Mouse (Mus musculus) megakaryocyte, embryonic 14.5 days (primary cell): ENCODE data around the gene Pcyt1b.

Source experiments
- FLI1 ChIP-seq: IDR thresholded peaks from 2 replicates; pipeline ENCODE4 v1.6.1; 2012; ENCODE audit warnings: low read length, inconsistent platforms, mixed read lengths
- GATA1 ChIP-seq: IDR thresholded peaks from 3 replicates; pipeline ENCODE4 v1.6.1; 2012; ENCODE audit warnings: mixed read lengths, low read length, inconsistent platforms, borderline replicate concordance

DNA sequence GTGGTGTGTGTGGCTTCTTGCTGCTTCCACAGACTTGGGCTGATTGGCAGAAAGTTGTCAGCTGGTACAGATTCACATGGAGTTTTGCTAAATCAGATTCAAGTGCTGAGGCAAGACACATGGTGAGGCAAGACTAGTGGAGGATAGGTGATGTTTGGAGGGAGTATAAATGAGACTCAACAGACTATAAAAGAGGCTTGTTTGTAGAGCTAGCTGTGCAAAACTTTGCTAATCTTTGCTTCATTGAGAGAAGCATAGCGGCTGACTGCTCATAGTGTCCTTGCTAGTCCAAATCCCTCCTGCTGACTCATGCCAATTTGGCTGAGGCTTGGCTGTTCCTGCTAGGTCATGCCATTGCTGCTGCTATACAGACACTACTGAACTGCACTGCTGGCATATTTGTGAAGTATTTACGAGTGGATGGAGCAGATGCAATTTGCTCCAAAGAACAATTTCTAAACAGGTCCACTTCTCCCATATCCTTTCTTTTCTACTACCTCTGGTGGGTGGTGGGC lies 19.7 kb upstream of the Pcyt1b start:
- no peak for TF ChIP-seq GATA1
- no peak for TF ChIP-seq FLI1
